Mouse (Mus musculus) neural tube, embryonic 12.5 days (tissue): ENCODE measurements at regions not wholly inside any gene's neighbourhood (a gene's known extent, or its start where the extent isn't known, plus 50 kb on each side); places are given as distances from the start of the nearest gene placed in this dataset.

Source experiments
- ATAC-seq: fragments of 200-750 bp; cut with Nextera tagmentation; 2 replicates; pipeline ENCODE4 v1.8.0; 2017; ENCODE audit warnings: low read depth, mild to moderate bottlenecking, moderate TSS enrichment, moderate library complexity; ENCODE audit not compliant: low FRiP score
- H3K27ac ChIP-seq: fragments of 300-500 bp; sonication (generic); 2 replicates; pipeline ENCODE4 v1.5.1; 2016
- H3K27me3 ChIP-seq: fragments of 300-500 bp; sonication (generic); replicated peaks from 2 replicates; pipeline ENCODE4 v1.6.1; 2016; ENCODE audit warnings: mild to moderate bottlenecking
- H3K36me3 ChIP-seq: fragments of 300-500 bp; sonication (generic); 2 replicates; pipeline ENCODE4 v1.6.1; 2016; ENCODE audit warnings: mild to moderate bottlenecking
- H3K4me1 ChIP-seq: fragments of 300-500 bp; sonication (generic); 2 replicates; pipeline ENCODE4 v1.6.1; 2016
- H3K4me2 ChIP-seq: fragments of 300-500 bp; sonication (generic); replicated peaks from 2 replicates; pipeline ENCODE4 v1.6.1; 2016; ENCODE audit warnings: mild to moderate bottlenecking
- H3K4me3 ChIP-seq: fragments of 300-500 bp; sonication (generic); 2 replicates; pipeline ENCODE4 v1.5.1; 2016
- H3K9ac ChIP-seq: fragments of 300-500 bp; sonication (generic); 2 replicates; pipeline ENCODE4 v1.6.1; 2016; ENCODE audit warnings: mild to moderate bottlenecking
- H3K9me3 ChIP-seq: fragments of 300-500 bp; sonication (generic); 2 replicates; pipeline ENCODE4 v1.6.1; 2016; ENCODE audit warnings: mild to moderate bottlenecking
- WGBS: fragments of 180-500 bp; shearing (Covaris S2); methylation state at CpG from one replicate; pipeline ENCODE4 v1.1.7; 2016; 5-methylcytosine and 5-hydroxymethylcytosine counted together

DNA sequence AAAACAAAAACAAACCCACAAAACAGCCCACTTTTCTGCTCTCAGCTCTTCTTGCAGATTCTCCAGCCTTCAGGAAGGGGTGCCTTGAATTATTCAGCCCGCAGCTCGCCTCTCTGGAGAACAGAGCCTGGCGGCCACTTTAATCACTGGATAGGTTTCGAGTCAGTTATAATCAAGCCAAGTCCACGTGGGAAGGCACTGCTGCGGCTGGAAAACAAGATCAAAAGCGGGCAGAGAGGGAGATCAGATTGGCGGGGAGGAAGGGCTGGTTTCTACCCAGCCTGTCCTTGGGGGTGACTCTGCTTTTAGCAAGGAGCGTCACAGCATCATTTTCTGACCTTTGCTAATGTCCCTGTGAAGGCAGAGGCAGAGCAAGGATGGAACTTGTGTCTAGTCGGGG, 86.7 kb upstream of the Zc3h12a start:
- H3K9me3 ChIP-seq = peaks cover 13% of the 10 kb centered on the region; the same call in 1 of the 2 replicates
- no peaks in the 10 kb centered on the region for H3K4me1 ChIP-seq
- H3K4me2 ChIP-seq = no peak overlapping the region
- no peak overlapping the region for H3K4me3 ChIP-seq
- H3K27ac ChIP-seq = no peak overlapping the region
- ATAC-seq = no peak
- H3K27me3 ChIP-seq = no peaks in the 10 kb centered on the region
- no peak overlapping the region for H3K9ac ChIP-seq
- 78% methylated on average over 10 of the region's 10 CpGs for whole genome bisulfite sequencing
- no peaks in the 10 kb centered on the region for H3K36me3 ChIP-seq

GRCm38 (mm10) chr4:125212176-125212530, 84.5 kb upstream of the Zc3h12a start:
- no peak for ATAC-seq
- Histone ChIP-seq H3K27me3 (no peaks in the 10 kb centered on the region), H3K4me1 (peaks cover 7% of the 10 kb centered on the region), H3K4me3 (no peak overlapping the region), H3K9me3 (peaks cover 13% of the 10 kb centered on the region; the same call in 1 of the 2 replicates), H3K36me3 (no peaks in the 10 kb centered on the region), H3K27ac (no peak overlapping the region), H3K9ac (no peak overlapping the region), H3K4me2 (no peak overlapping the region)
- WGBS = 49% methylated on average over 7 of the region's 7 CpGs

- no peak overlapping the region for H3K4me2 ChIP-seq
- no peak overlapping the region for H3K27ac ChIP-seq
- H3K4me1 ChIP-seq = peaks cover 7% of the 10 kb centered on the region
- H3K4me3 ChIP-seq = no peak overlapping the region
- 61% methylated on average over 4 of the region's 4 CpGs for WGBS
- no peaks in the 10 kb centered on the region for H3K27me3 ChIP-seq
- ATAC-seq = no peak
- H3K9ac ChIP-seq = no peak overlapping the region
- H3K36me3 ChIP-seq = no peaks in the 10 kb centered on the region
- H3K9me3 ChIP-seq = peaks cover 13% of the 10 kb centered on the region; the same call in 1 of the 2 replicates
Observed at GRCm38 (mm10) chr4:125211459-125212175, 84.0 kb upstream of the Zc3h12a start.

DNA sequence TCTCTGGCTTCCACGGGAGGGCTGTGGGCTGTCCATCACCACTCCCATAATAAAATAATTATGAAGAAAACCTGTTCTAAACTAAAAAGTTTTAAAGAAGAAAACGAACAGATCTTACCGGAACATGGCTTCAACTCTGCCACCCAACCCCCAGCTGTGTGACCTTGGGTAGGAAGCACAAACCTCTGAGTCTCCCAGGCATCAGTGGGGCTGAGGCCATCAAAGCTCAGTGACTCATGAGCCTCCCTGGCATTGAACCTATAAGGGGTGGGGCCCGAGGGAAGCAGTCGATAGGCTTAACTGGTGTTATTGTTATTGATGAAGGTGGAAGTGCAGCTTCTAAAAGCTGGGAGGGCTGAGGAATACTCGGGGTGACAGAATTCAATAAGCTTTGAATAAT, 83.1 kb upstream of the Zc3h12a start:
- H3K27me3 ChIP-seq = no peaks in the 10 kb centered on the region
- no peak for ATAC-seq
- H3K27ac ChIP-seq = no peak overlapping the region
- H3K4me3 ChIP-seq = no peak overlapping the region
- 79% methylated on average over 6 of the region's 6 CpGs for WGBS
- no peak overlapping the region for H3K4me2 ChIP-seq
- H3K4me1 ChIP-seq = peaks cover 7% of the 10 kb centered on the region
- H3K36me3 ChIP-seq = no peaks in the 10 kb centered on the region
- H3K9me3 ChIP-seq = peaks cover 4% of the 10 kb centered on the region; the same call in 1 of the 2 replicates
- H3K9ac ChIP-seq = no peak overlapping the region

GRCm38 (mm10) chr4:125208136-125208915, 80.7 kb upstream of the Zc3h12a start:
- Histone ChIP-seq H3K36me3 (no peaks in the 10 kb centered on the region), H3K4me2 (no peak overlapping the region), H3K4me1 (peaks cover 7% of the 10 kb centered on the region), H3K27me3 (no peaks in the 10 kb centered on the region), H3K4me3 (no peak overlapping the region), H3K9ac (no peak overlapping the region), H3K9me3 (no peaks in the 10 kb centered on the region), H3K27ac (no peak overlapping the region)
- 50% methylated on average over 17 of the region's 17 CpGs for WGBS
- no peak for ATAC-seq

GRCm38 (mm10) chr4:125203521-125203920, 75.9 kb upstream of the Zc3h12a start:
- Histone ChIP-seq H3K4me2 (no peak overlapping the region), H3K9ac (no peak overlapping the region), H3K9me3 (no peaks in the 10 kb centered on the region), H3K36me3 (no peaks in the 10 kb centered on the region), H3K27ac (no peak overlapping the region), H3K4me3 (no peak overlapping the region), H3K4me1 (peaks cover 5% of the 10 kb centered on the region), H3K27me3 (no peaks in the 10 kb centered on the region)
- no peak for ATAC-seq
- 82% methylated on average over 8 of the region's 8 CpGs for WGBS

- Histone ChIP-seq H3K9me3 (no peaks in the 10 kb centered on the region), H3K36me3 (no peaks in the 10 kb centered on the region), H3K4me2 (no peak overlapping the region), H3K4me3 (no peak overlapping the region), H3K4me1 (no peaks in the 10 kb centered on the region), H3K9ac (no peak overlapping the region), H3K27ac (no peak overlapping the region), H3K27me3 (no peaks in the 10 kb centered on the region)
- WGBS = 86% methylated on average over 12 of the region's 12 CpGs
- no peak for ATAC-seq
Observed at GRCm38 (mm10) chr4:125201638-125202325, 74.1 kb upstream of the Zc3h12a start.

DNA sequence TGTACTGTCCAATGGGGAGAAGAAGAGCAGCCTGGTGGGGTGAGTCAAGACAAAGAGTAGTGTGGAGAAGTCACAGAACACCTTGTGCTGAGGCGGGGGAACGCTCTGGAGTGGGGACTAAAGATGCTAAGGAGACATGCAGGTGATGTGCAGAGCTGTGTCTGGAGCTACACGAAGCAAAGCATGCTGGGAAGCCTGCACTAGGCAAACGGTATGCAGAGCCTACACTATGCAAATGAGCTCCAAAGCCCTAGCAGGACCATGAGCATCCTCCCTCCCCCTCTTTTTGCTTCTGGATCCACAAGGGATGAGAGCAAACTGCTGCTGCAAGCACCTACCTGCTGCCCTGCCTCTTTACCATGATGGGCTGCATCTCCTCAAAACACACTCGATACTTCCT, 73.1 kb upstream of the Zc3h12a start:
- Histone ChIP-seq H3K27ac (no peak overlapping the region), H3K4me2 (no peak overlapping the region), H3K9me3 (no peaks in the 10 kb centered on the region), H3K9ac (no peak overlapping the region), H3K27me3 (peaks cover 5% of the 10 kb centered on the region; the same call in 1 of the 2 replicates), H3K4me3 (no peak overlapping the region), H3K4me1 (no peaks in the 10 kb centered on the region), H3K36me3 (no peaks in the 10 kb centered on the region)
- WGBS = 74% methylated on average over 5 of the region's 5 CpGs
- no peak for ATAC-seq

GRCm38 (mm10) chr4:125199281-125199680, 71.6 kb upstream of the Zc3h12a start:
- Histone ChIP-seq H3K9ac (no peak overlapping the region), H3K4me3 (no peak overlapping the region), H3K27ac (no peak overlapping the region), H3K27me3 (peaks cover 7% of the 10 kb centered on the region; the same call in 1 of the 2 replicates), H3K4me1 (peaks cover 12% of the 10 kb centered on the region), H3K4me2 (no peak overlapping the region), H3K9me3 (no peaks in the 10 kb centered on the region), H3K36me3 (no peaks in the 10 kb centered on the region)
- ATAC-seq = no peak
- 62% methylated on average over 5 of the region's 5 CpGs for WGBS

DNA sequence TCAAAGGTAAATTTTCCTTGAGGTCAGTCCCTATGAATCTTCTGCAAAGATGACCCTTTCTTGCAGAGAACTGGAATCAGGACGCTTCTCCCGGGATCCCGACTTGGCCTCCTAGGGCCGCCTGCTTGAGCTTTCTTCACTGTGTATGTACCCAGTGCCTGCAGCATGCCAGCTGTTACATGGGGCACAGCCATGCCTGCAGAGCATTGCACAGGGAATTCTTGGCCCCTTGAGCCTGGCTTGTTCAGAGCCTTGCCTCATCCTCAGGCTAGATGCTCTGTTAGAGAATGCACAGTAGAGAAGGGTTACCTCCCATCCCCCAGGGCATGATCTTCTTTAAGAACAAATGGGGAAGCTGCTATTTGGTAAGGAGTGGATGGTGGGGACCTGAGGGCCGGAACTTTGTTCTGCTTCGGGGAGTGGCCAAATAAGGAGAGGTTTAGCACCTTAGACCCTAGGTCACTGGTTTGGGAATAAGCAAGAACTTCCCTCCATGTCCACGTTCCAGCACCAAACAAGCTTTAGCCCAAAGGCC, 68.3 kb upstream of the Zc3h12a start:
- WGBS = 51% methylated on average over 7 of the region's 7 CpGs
- ATAC-seq = no peak
- Histone ChIP-seq H3K36me3 (no peaks in the 10 kb centered on the region), H3K4me2 (no peak overlapping the region), H3K4me3 (no peak overlapping the region), H3K27ac (no peak overlapping the region), H3K4me1 (peaks cover 16% of the 10 kb centered on the region), H3K9me3 (no peaks in the 10 kb centered on the region), H3K27me3 (peaks cover 7% of the 10 kb centered on the region; the same call in 1 of the 2 replicates), H3K9ac (no peak overlapping the region)

GRCm38 (mm10) chr4:125194722-125195380, 67.2 kb upstream of the Zc3h12a start:
- peak overlapping the region; percentile 4; the same call in 1 of the 2 replicates for H3K27ac ChIP-seq
- H3K27me3 ChIP-seq = peaks cover 7% of the 10 kb centered on the region; the same call in 1 of the 2 replicates
- peak overlapping the region; percentile 40 for H3K4me2 ChIP-seq
- 6% methylated on average over 12 of the region's 12 CpGs for WGBS
- H3K9ac ChIP-seq = no peak overlapping the region
- no peak overlapping the region for H3K4me3 ChIP-seq
- H3K36me3 ChIP-seq = no peaks in the 10 kb centered on the region
- H3K9me3 ChIP-seq = no peaks in the 10 kb centered on the region
- H3K4me1 ChIP-seq = peaks cover 16% of the 10 kb centered on the region
- no peak for ATAC-seq
